Mouse (Mus musculus): Measurements from ENCODE around the gene D030056L22Rik. TPM values are rescaled to one million over a fixed set of nuclear protein-coding genes. Genes with fewer than 3 reads are reported as not detected.
"Not testable (repeated sequence)": the region's sequence is repeated elsewhere in the genome, so short reads cannot be mapped to it uniquely, and the experiment has no call there.

The D030056L22Rik gene
- polyA plus RNA-seq, 1 experiment from 2014 or later = 82.2 TPM

GRCm38 (mm10) chr19:18695552-18695951 is 17.4 kb upstream of the D030056L22Rik start:
- Histone ChIP-seq H3K4me1 (no peaks in the 10 kb centered on the region), H3K4me2 (replicated peaks) (no peak overlapping the region), H3K9ac (replicated peaks) (no peak overlapping the region), H3K36me3 (peaks cover 9% of the 10 kb centered on the region), H3K9me3 (no peaks in the 10 kb centered on the region), H3K27ac (replicated peaks) (no peak overlapping the region), H3K27me3 (no peaks in the 10 kb centered on the region), H3K4me3 (no peak overlapping the region)
- ATAC-seq (replicated peaks) = no peak
- 93% methylated on average over 1 of the region's 1 CpGs for WGBS

DNA sequence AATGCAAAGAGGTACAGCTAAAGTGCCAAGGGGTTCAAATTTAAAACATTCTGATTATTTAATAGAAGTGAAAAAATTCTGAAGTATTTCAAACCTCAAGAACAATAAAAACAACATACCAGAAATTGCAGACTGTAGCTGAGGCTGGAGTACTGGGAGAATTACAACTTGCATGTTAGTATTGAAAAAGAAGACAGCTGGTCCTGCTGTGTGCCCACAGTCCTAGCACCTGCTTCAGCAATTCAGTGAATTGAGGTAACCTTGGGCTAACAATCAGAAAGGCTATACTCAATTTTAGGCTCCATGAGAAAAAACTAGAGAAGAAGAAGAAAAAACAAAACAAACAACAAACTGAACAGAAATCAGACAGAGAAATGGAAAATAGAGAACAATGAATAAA is 4.9 kb upstream of the D030056L22Rik start:
- Histone ChIP-seq H3K36me3 (no peaks in the 10 kb centered on the region), H3K27me3 (no peaks in the 10 kb centered on the region), H3K4me3 (no peak overlapping the region), H3K4me2 (replicated peaks) (no peak overlapping the region), H3K9ac (replicated peaks) (no peak overlapping the region), H3K27ac (replicated peaks) (no peak overlapping the region), H3K4me1 (peaks cover 4% of the 10 kb centered on the region; the same call in 1 of the 2 replicates), H3K9me3 (no peaks in the 10 kb centered on the region)
- ATAC-seq (replicated peaks) = no peak

- no peak overlapping the region for H3K4me3 ChIP-seq
- no peak overlapping the region for H3K27ac ChIP-seq (replicated peaks)
- no peaks in the 10 kb centered on the region for H3K9me3 ChIP-seq
- no peak overlapping the region for H3K9ac ChIP-seq (replicated peaks)
- whole genome bisulfite sequencing = 60% methylated on average over 6 of the region's 6 CpGs
- H3K36me3 ChIP-seq = no peaks in the 10 kb centered on the region
- no peaks in the 10 kb centered on the region for H3K27me3 ChIP-seq
- no peak overlapping the region for H3K4me2 ChIP-seq (replicated peaks)
- H3K4me1 ChIP-seq = peaks cover 28% of the 10 kb centered on the region
- ATAC-seq (replicated peaks) = no peak
These were observed 2.1 kb upstream of the D030056L22Rik start for GRCm38 (mm10) chr19:18710903-18711302.

GRCm38 (mm10) chr19:18711589-18711988 is 1.4 kb upstream of the D030056L22Rik start:
- H3K4me2 ChIP-seq (replicated peaks) = no peak overlapping the region
- 90% methylated on average over 9 of the region's 9 CpGs for WGBS
- no peak overlapping the region for H3K27ac ChIP-seq (replicated peaks)
- no peak for ATAC-seq (replicated peaks)
- H3K4me1 ChIP-seq = peaks cover 28% of the 10 kb centered on the region
- no peak overlapping the region for H3K4me3 ChIP-seq
- no peak overlapping the region for H3K9ac ChIP-seq (replicated peaks)
- no peaks in the 10 kb centered on the region for H3K36me3 ChIP-seq
- H3K9me3 ChIP-seq = no peaks in the 10 kb centered on the region
- no peaks in the 10 kb centered on the region for H3K27me3 ChIP-seq

- Histone ChIP-seq H3K9ac (replicated peaks) (peak overlapping the region; percentile 88), H3K27me3 (no peaks in the 10 kb centered on the region), H3K36me3 (no peaks in the 10 kb centered on the region), H3K4me2 (replicated peaks) (peak overlapping the region; percentile 93), H3K27ac (replicated peaks) (peak overlapping the region; percentile 97), H3K9me3 (no peaks in the 10 kb centered on the region), H3K4me3 (peak overlapping the region; percentile 96), H3K4me1 (peaks cover 28% of the 10 kb centered on the region)
- 61% methylated on average over 16 of the region's 16 CpGs for WGBS
- no peak for ATAC-seq (replicated peaks)
These were observed 684 bp upstream of the D030056L22Rik start for GRCm38 (mm10) chr19:18712153-18712865.

DNA sequence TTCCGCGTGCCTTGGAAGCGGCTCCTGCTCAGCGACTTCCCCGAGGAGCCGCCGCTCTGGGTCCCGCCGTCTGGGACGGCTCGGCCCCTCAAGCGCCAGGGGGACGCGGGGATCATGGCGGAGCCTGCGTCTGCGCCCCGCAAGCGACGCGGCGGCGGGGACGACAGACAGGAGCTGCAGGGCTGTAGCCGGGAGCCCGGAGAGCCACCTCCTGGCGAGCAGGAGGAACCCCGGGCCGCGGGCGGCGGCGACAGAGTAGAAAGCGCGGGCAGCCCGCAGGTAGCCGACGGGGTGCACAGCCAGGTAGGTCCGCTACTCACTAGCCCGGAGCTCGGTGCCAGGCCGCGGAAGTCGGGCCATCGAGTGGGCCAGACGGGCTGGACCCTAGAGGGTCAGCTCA is 364 bp downstream of the D030056L22Rik start:
- ATAC-seq (replicated peaks) = peak; percentile 73
- WGBS = under 1% methylated on average over 46 of the region's 46 CpGs
- not testable (repeated sequence) for H3K9me3 ChIP-seq, H3K27me3 ChIP-seq, H3K36me3 ChIP-seq
- Histone ChIP-seq H3K27ac (replicated peaks) (peak overlapping the region; percentile 97), H3K4me3 (peak overlapping the region; percentile 96), H3K9ac (replicated peaks) (peak overlapping the region; percentile 88), H3K4me2 (replicated peaks) (peak overlapping the region; percentile 93), H3K4me1 (peaks cover 28% of the 10 kb centered on the region)

- Histone ChIP-seq H3K9ac (replicated peaks) (no peak overlapping the region), H3K4me3 (no peak overlapping the region), H3K4me2 (replicated peaks) (no peak overlapping the region), H3K27me3 (no peaks in the 10 kb centered on the region), H3K27ac (replicated peaks) (no peak overlapping the region), H3K4me1 (peaks cover 28% of the 10 kb centered on the region), H3K9me3 (no peaks in the 10 kb centered on the region), H3K36me3 (peaks cover 12% of the 10 kb centered on the region; the same call in 1 of the 2 replicates)
- no peak for ATAC-seq (replicated peaks)
- WGBS = 49% methylated on average over 1 of the region's 1 CpGs
These were observed 3.4 kb downstream of the D030056L22Rik start for GRCm38 (mm10) chr19:18716374-18716773.

DNA sequence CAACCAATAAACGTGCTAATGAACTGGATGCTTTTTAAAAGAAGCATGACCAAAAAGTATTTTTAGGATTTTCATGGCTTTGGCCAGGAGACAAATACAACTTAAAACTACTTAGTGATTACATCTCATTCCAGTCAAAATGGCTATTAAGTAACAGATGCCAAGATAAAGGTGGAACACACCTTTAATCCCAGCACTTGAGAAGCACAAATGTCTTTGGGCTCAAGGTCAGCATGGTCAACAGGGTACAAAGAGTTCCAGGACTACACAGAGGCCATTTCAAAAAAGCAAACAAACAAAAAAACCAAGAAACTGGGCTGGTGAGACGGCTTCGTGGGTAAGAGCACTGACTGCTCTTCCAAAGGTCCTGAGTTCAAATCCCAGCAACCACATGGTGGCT is 7.3 kb downstream of the D030056L22Rik start:
- no peak overlapping the region for H3K9ac ChIP-seq (replicated peaks)
- no peak overlapping the region for H3K4me3 ChIP-seq
- no peak overlapping the region for H3K4me2 ChIP-seq (replicated peaks)
- ATAC-seq (replicated peaks) = no peak
- peaks cover 12% of the 10 kb centered on the region; the same call in 1 of the 2 replicates for H3K36me3 ChIP-seq
- H3K27me3 ChIP-seq = no peaks in the 10 kb centered on the region
- no peak overlapping the region for H3K27ac ChIP-seq (replicated peaks)
- 93% methylated on average over 3 of the region's 3 CpGs for WGBS
- no peaks in the 10 kb centered on the region for H3K9me3 ChIP-seq
- H3K4me1 ChIP-seq = peaks cover 6% of the 10 kb centered on the region

DNA sequence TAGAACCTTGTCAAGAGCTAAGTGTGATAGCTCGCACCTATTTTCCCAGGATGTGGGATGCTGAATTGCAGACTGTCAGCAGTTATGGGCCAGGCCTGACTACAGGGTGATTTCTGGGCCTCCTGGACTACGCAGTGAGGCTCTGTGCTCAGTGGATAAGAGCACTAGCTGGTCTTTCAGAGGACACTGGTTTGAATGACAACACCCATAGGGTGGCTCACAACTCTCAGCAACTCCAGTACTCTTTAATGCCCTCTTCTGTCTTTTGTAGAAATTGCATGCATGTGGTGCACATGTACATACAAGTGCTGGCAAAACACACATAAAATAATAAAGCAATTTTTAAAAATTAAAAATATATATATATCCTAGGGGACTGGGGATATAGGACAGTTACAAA is 12.2 kb downstream of the D030056L22Rik start:
- Histone ChIP-seq H3K4me1 (no peaks in the 10 kb centered on the region), H3K27me3 (no peaks in the 10 kb centered on the region), H3K27ac (replicated peaks) (no peak overlapping the region), H3K9ac (replicated peaks) (no peak overlapping the region), H3K4me3 (no peak overlapping the region), H3K36me3 (no peaks in the 10 kb centered on the region), H3K4me2 (replicated peaks) (no peak overlapping the region), H3K9me3 (no peaks in the 10 kb centered on the region)
- 90% methylated on average over 2 of the region's 2 CpGs for WGBS
- no peak for ATAC-seq (replicated peaks)

DNA sequence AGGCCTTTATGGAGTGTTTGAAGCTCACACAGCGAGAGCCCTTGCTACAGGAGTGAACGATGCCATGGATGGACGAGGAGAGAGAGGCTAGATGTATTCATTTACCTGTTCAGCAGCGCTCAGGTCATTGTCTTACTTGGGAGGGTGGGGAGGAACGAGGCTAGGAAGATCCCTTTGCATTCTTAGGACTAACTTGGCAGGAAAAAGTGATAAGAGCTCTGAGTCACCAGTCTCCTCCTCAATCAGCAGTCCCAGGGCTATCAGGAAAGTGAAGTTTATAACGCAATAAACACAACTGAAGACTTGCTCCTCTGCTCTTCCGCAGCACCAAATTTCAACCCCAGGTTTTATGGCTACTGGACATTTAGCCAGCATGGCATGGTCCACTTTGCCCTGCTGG is 17.3 kb downstream of the D030056L22Rik start:
- H3K4me3 ChIP-seq = no peak overlapping the region
- H3K9ac ChIP-seq (replicated peaks) = no peak overlapping the region
- H3K27me3 ChIP-seq = no peaks in the 10 kb centered on the region
- H3K4me2 ChIP-seq (replicated peaks) = no peak overlapping the region
- no peak for ATAC-seq (replicated peaks)
- H3K27ac ChIP-seq (replicated peaks) = no peak overlapping the region
- WGBS = 88% methylated on average over 7 of the region's 7 CpGs
- H3K9me3 ChIP-seq = no peaks in the 10 kb centered on the region
- H3K36me3 ChIP-seq = no peaks in the 10 kb centered on the region
- H3K4me1 ChIP-seq = no peaks in the 10 kb centered on the region

GRCm38 (mm10) chr19:18731077-18731476 is 18.1 kb downstream of the D030056L22Rik start:
- no peaks in the 10 kb centered on the region for H3K4me1 ChIP-seq
- no peaks in the 10 kb centered on the region for H3K27me3 ChIP-seq
- no peak overlapping the region for H3K4me3 ChIP-seq
- H3K4me2 ChIP-seq (replicated peaks) = no peak overlapping the region
- H3K27ac ChIP-seq (replicated peaks) = no peak overlapping the region
- H3K9me3 ChIP-seq = no peaks in the 10 kb centered on the region
- no peak for ATAC-seq (replicated peaks)
- no peak overlapping the region for H3K9ac ChIP-seq (replicated peaks)
- no peaks in the 10 kb centered on the region for H3K36me3 ChIP-seq
- 63% methylated on average over 7 of the region's 7 CpGs for WGBS

DNA sequence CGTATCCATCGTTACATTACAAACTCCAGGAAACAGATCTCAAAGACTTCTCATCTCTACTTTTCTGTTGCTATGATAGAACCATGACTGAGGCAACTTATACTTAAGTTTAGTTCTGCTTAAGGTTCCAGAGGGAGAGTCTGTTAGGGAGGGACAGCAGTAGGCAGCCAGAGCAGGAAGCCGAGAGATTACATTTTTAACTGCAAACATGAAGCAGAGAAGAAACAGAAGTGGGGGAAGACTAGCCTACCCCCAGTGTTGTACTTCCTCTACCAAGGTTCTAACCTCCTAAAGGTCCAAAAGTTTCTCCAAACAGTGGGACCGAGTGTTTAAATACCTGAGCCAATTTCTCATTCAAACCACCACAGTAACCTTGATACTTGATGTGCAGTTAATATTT is 22.9 kb downstream of the D030056L22Rik start:
- ATAC-seq (replicated peaks) = no peak

GRCm38 (mm10) chr19:18739146-18739545 is 26.2 kb downstream of the D030056L22Rik start:
- Histone ChIP-seq H3K27ac (replicated peaks) (no peak overlapping the region), H3K4me2 (replicated peaks) (no peak overlapping the region), H3K9me3 (no peaks in the 10 kb centered on the region), H3K9ac (replicated peaks) (no peak overlapping the region), H3K4me1 (no peaks in the 10 kb centered on the region), H3K36me3 (no peaks in the 10 kb centered on the region), H3K27me3 (no peaks in the 10 kb centered on the region), H3K4me3 (no peak overlapping the region)
- no peak for ATAC-seq (replicated peaks)
- 88% methylated on average over 7 of the region's 7 CpGs for WGBS

More for the DNA sequence above, 22.9 kb downstream of the D030056L22Rik start:
- no peaks in the 10 kb centered on the region for H3K27me3 ChIP-seq
- no peaks in the 10 kb centered on the region for H3K36me3 ChIP-seq
- H3K4me2 ChIP-seq (replicated peaks) = no peak overlapping the region
- no peaks in the 10 kb centered on the region for H3K4me1 ChIP-seq
- H3K27ac ChIP-seq (replicated peaks) = no peak overlapping the region
- H3K9ac ChIP-seq (replicated peaks) = no peak overlapping the region
- no peak overlapping the region for H3K4me3 ChIP-seq
- H3K9me3 ChIP-seq = no peaks in the 10 kb centered on the region
- 95% methylated on average over 4 of the region's 4 CpGs for WGBS

All from forebrain, embryonic 15.5 days (tissue).